Mouse (Mus musculus) limb, embryonic 15.5 days (tissue): ENCODE results near the gene Rbm17. TPM values are rescaled to one million over a fixed set of nuclear protein-coding genes. Genes with fewer than 3 reads are reported as not detected.
A peak's percentile ranks its signal among the peaks of the same experiment; 100 is the strongest.

ENCODE experiments used
- ATAC-seq: fragments of 200-750 bp; cut with Nextera tagmentation; 2 replicates; pipeline ENCODE4 v1.8.0; 2017; ENCODE audit warnings: low read depth, moderate TSS enrichment; ENCODE audit not compliant: insufficient number of reproducible peaks, low FRiP score, low TSS enrichment
- H3K27ac ChIP-seq: fragments of 300-500 bp; sonication (generic); 2 replicates; pipeline ENCODE4 v1.5.1; 2015; ENCODE audit warnings: moderate library complexity, mild to moderate bottlenecking, inconsistent platforms
- H3K27me3 ChIP-seq: fragments of 300-500 bp; sonication (generic); 2 replicates; pipeline ENCODE4 v1.6.1; 2015; ENCODE audit warnings: inconsistent platforms
- H3K36me3 ChIP-seq: fragments of 300-500 bp; sonication (generic); 2 replicates; pipeline ENCODE4 v1.6.1; 2015; ENCODE audit warnings: inconsistent platforms
- H3K4me1 ChIP-seq: fragments of 300-500 bp; sonication (generic); 2 replicates; pipeline ENCODE4 v1.6.1; 2015; ENCODE audit warnings: inconsistent platforms
- H3K4me2 ChIP-seq: fragments of 300-500 bp; sonication (generic); 2 replicates; pipeline ENCODE4 v1.6.1; 2015; ENCODE audit warnings: mild to moderate bottlenecking, inconsistent platforms
- H3K4me3 ChIP-seq: fragments of 300-500 bp; sonication (generic); 2 replicates; pipeline ENCODE4 v1.5.1; 2015; ENCODE audit warnings: mild to moderate bottlenecking, inconsistent platforms
- H3K9ac ChIP-seq: fragments of 300-500 bp; sonication (generic); 2 replicates; pipeline ENCODE4 v1.6.1; 2015; ENCODE audit warnings: inconsistent platforms
- H3K9me3 ChIP-seq: fragments of 300-500 bp; sonication (generic); 2 replicates; pipeline ENCODE4 v1.6.1; 2016; ENCODE audit warnings: inconsistent platforms
- WGBS: fragments of 180-500 bp; shearing (Covaris S2); methylation state at CpG from one replicate; pipeline ENCODE4 v1.1.7; 2015; 5-methylcytosine and 5-hydroxymethylcytosine counted together
- polyA plus RNA-seq: library from polyadenylated mRNA; unstranded; fragments of >200 nt; fragmentation: Nextera tagmentation; extraction: Ambion mirVana; gene quantifications from 2 replicates; pipeline ENCODE4 v1.2.1, GENCODE M21; 2015

Rbm17 gene
- polyA plus RNA-seq: 136 and 137 TPM in 2 replicates

DNA sequence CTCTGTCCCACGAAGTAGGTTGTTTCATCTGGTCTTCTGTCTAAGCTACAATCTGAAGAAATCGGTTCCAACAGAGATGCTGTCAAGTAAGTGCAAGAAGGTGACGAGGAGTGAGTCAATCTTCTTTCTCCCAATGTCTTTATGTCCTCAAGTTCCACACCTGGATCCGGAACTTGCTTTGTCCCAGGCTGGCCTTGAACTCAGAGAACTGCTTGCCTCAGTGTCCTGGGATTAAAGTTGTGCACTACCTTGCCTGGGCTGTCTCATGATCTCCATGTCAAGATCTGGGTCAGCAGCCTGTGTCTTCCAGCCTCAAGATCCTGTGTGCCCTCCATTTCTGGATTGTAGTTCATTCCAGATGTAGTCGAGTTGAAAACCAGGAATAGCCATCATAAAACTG, at the start of gene Rbm17:
Rbm17 (minus strand) TSS at position 101 of the 400 bp plus-strand sequence.
- Histone ChIP-seq H3K9ac (peak within 1 kb of the TSS; percentile 100), H3K27ac (peak within 1 kb of the TSS; percentile 84), H3K9me3 (no peaks in the 10 kb centered on the region), H3K4me3 (peak within 1 kb of the TSS; percentile 75), H3K4me1 (peaks cover 12% of the 10 kb centered on the region), H3K36me3 (peaks cover 8% of the 10 kb centered on the region), H3K4me2 (peak within 1 kb of the TSS; percentile 65), H3K27me3 (no peaks in the 10 kb centered on the region)
- 83% methylated on average over 5 of the region's 5 CpGs for WGBS
- no peak for ATAC-seq

DNA sequence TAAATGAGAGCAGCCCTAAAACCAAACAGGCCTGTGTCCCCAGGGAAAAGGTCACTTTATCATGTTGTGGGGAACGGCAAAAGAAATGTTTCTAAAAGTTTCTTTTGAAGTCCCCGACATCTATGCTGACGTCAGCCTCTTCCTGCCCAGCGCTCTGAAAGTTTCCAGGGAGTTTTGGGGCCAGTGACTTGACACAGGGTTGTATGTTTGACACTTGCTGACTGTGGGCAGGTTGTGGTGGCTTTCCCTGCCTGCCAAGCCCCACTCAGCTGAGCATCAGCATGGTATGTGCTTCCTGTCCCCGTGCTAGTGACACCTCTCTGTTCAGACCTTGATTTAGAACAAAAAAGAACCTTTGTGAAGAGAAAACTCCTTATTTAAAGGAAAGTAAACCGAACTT, 49.4 kb upstream of the Rbm17 start:
- Histone ChIP-seq H3K27me3 (no peaks in the 10 kb centered on the region), H3K4me1 (no peaks in the 10 kb centered on the region), H3K9me3 (no peaks in the 10 kb centered on the region), H3K4me3 (no peak overlapping the region), H3K27ac (no peak overlapping the region), H3K9ac (no peak overlapping the region), H3K4me2 (no peak overlapping the region), H3K36me3 (no peaks in the 10 kb centered on the region)
- ATAC-seq: no peak
- 44% methylated on average over 6 of the region's 6 CpGs for WGBS

DNA sequence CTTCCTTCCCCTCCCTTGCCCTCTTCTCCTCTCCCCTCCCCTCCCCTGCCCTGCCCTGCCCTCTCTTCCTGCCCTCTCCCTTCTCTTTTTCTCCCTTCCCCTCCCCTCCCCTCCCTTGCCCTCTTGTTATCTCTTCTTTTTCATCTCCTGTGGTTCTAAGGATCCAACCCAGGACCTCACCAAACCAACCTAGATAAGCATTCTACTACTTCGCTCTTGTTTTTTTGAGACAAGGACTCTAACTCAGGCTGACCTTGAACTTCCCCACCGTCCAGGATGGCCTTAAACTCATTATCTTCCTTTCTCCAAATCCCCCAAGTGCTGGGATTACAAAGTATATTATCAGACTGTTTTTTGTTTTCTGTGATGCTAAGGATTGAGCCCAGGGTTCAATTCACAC, 48.8 kb upstream of the Rbm17 start:
- H3K27ac ChIP-seq: no peak overlapping the region
- no peak overlapping the region for H3K4me3 ChIP-seq
- 78% methylated on average over 2 of the region's 2 CpGs for WGBS
- H3K27me3 ChIP-seq: no peaks in the 10 kb centered on the region
- no peaks in the 10 kb centered on the region for H3K4me1 ChIP-seq
- H3K9ac ChIP-seq: no peak overlapping the region
- no peaks in the 10 kb centered on the region for H3K36me3 ChIP-seq
- H3K4me2 ChIP-seq: no peak overlapping the region
- H3K9me3 ChIP-seq: no peaks in the 10 kb centered on the region
- ATAC-seq: no peak

- H3K27me3 ChIP-seq: no peaks in the 10 kb centered on the region
- H3K36me3 ChIP-seq: no peaks in the 10 kb centered on the region
- no peak overlapping the region for H3K27ac ChIP-seq
- H3K4me3 ChIP-seq: no peak overlapping the region
- WGBS: 85% methylated on average over 3 of the region's 3 CpGs
- no peak for ATAC-seq
- H3K9me3 ChIP-seq: no peaks in the 10 kb centered on the region
- no peak overlapping the region for H3K4me2 ChIP-seq
- H3K4me1 ChIP-seq: no peaks in the 10 kb centered on the region
- no peak overlapping the region for H3K9ac ChIP-seq
Measured at GRCm38 (mm10) chr2:11652196-11652595, 48.2 kb upstream of the Rbm17 start.

DNA sequence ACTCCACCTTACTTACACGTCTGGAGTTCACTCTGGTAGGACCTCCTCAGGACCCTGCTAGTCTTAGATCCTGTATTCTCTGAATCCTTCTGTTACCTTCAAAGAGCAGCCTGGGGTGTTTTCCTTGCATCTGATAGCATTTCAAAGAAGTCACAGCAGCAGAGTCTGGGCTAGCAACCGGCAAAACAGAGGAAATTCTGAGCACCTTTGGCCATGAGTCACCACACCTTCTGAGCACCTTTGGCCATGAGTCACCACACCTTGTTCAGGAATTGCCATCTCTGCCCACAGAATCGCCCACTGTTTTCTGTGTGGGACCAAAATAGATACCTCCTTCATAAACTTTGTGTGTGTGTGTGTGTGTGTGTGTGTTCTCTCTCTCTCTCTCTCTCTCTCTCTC, 47.5 kb upstream of the Rbm17 start:
- no peak for ATAC-seq
- Histone ChIP-seq H3K27ac (no peak overlapping the region), H3K36me3 (no peaks in the 10 kb centered on the region), H3K9ac (no peak overlapping the region), H3K27me3 (no peaks in the 10 kb centered on the region), H3K9me3 (no peaks in the 10 kb centered on the region), H3K4me3 (no peak overlapping the region), H3K4me2 (no peak overlapping the region), H3K4me1 (no peaks in the 10 kb centered on the region)
- WGBS: 46% methylated on average over 3 of the region's 3 CpGs

DNA sequence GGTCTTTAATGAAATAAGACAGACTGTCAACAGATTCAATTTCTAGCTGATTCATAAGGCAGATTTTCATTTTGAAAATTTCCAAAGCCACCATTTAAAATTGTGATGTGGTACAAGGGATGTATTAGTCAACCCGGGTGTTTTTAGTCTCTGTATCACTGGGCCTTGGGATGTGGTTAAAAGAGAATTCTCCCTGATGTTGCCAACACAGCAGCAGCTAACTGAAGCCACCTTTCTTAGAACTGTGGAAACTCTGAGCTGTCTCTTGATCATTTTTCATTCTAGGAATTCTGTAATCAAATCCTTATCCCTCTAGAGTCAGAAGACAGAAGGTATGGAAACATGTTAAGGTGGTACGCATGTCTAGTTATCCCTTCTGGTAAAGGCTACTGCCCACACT, 41.3 kb upstream of the Rbm17 start:
- WGBS: 78% methylated on average over 2 of the region's 2 CpGs
- H3K27me3 ChIP-seq: no peaks in the 10 kb centered on the region

GRCm38 (mm10) chr2:11644057-11644456, 40.1 kb upstream of the Rbm17 start:
- H3K4me2 ChIP-seq: no peak overlapping the region
- H3K9me3 ChIP-seq: no peaks in the 10 kb centered on the region
- no peaks in the 10 kb centered on the region for H3K4me1 ChIP-seq
- H3K9ac ChIP-seq: no peak overlapping the region
- WGBS: 60% methylated on average over 1 of the region's 1 CpGs
- H3K36me3 ChIP-seq: no peaks in the 10 kb centered on the region
- no peak overlapping the region for H3K27ac ChIP-seq
- no peak overlapping the region for H3K4me3 ChIP-seq
- no peaks in the 10 kb centered on the region for H3K27me3 ChIP-seq
- no peak for ATAC-seq

More for the DNA sequence above, 41.3 kb upstream of the Rbm17 start:
- ATAC-seq: no peak
- Histone ChIP-seq H3K27ac (no peak overlapping the region), H3K36me3 (no peaks in the 10 kb centered on the region), H3K4me1 (no peaks in the 10 kb centered on the region), H3K4me2 (no peak overlapping the region), H3K9me3 (no peaks in the 10 kb centered on the region), H3K9ac (no peak overlapping the region), H3K4me3 (no peak overlapping the region)

DNA sequence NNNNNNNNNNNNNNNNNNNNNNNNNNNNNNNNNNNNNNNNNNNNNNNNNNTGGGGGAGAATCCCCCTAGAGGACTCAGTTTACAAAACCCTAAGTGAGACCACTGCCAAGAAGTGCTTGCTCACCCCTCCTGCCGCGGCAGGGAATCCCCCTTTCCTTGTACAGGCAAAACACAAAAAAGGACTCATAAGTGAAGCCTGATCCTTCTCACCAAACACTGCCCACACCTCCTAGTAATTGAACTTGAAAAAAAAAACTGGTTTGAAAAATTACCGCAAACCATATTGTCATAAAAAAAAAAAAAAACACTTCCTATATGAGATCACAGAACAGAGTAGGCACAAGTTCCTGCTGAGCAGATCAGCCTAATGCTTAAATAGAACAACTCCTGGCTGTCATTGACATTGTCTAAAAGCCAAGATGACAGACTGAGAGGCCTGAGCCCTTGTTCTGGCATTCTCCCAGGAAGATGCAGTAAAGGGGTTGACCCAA, 38.5 kb upstream of the Rbm17 start, which contains the start of gene Il2ra:
Il2ra (plus strand) TSS at position 357 of the 491 bp plus-strand sequence.
- Histone ChIP-seq H3K4me3 (no peak within 1 kb of the TSS), H3K4me2 (no peak within 1 kb of the TSS), H3K36me3 (no peaks in the 10 kb centered on the region), H3K27ac (no peak within 1 kb of the TSS), H3K9me3 (no peaks in the 10 kb centered on the region), H3K9ac (no peak within 1 kb of the TSS), H3K4me1 (no peaks in the 10 kb centered on the region), H3K27me3 (no peaks in the 10 kb centered on the region)
- WGBS: 87% methylated on average over 3 of the region's 3 CpGs
- ATAC-seq: no peak

DNA sequence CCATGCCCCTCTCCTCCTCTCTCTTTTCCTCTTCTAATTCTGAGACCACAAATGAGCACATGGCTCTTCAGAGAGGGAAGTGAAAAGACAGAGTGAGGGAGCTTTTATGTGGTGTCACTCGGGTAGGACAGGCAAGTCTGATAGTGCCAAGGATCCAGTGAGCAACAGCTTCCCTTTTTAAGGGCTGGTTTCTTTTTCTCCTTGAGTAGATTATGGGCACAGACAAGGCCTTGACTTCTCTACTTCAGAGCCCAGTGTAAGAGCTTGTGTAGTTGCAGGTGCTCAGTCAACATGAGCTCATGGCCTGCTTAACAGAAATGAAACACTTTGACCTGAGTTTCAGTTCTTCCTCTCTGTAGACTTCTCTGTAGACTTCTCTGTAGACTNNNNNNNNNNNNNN, 33.2 kb upstream of the Rbm17 start:
- H3K27ac ChIP-seq: no peak overlapping the region
- 66% methylated on average over 1 of the region's 1 CpGs for WGBS
- no peak overlapping the region for H3K4me2 ChIP-seq
- H3K27me3 ChIP-seq: no peaks in the 10 kb centered on the region
- no peak for ATAC-seq
- H3K9me3 ChIP-seq: no peaks in the 10 kb centered on the region
- H3K4me3 ChIP-seq: no peak overlapping the region
- H3K36me3 ChIP-seq: no peaks in the 10 kb centered on the region
- no peak overlapping the region for H3K9ac ChIP-seq
- H3K4me1 ChIP-seq: no peaks in the 10 kb centered on the region

GRCm38 (mm10) chr2:11636138-11636480, 32.2 kb upstream of the Rbm17 start:
- Histone ChIP-seq H3K27me3 (no peaks in the 10 kb centered on the region), H3K4me1 (no peaks in the 10 kb centered on the region), H3K4me2 (no peak overlapping the region), H3K4me3 (no peak overlapping the region), H3K9me3 (no peaks in the 10 kb centered on the region), H3K27ac (no peak overlapping the region), H3K9ac (no peak overlapping the region), H3K36me3 (no peaks in the 10 kb centered on the region)
- 61% methylated on average over 3 of the region's 3 CpGs for WGBS
- no peak for ATAC-seq

- WGBS: 86% methylated on average over 5 of the region's 5 CpGs
- Histone ChIP-seq H3K9me3 (no peaks in the 10 kb centered on the region), H3K4me1 (no peaks in the 10 kb centered on the region), H3K36me3 (no peaks in the 10 kb centered on the region), H3K27me3 (no peaks in the 10 kb centered on the region), H3K4me2 (no peak overlapping the region), H3K27ac (no peak overlapping the region), H3K9ac (no peak overlapping the region), H3K4me3 (no peak overlapping the region)
- ATAC-seq: no peak
Measured at GRCm38 (mm10) chr2:11635471-11636137, 31.7 kb upstream of the Rbm17 start.

- Histone ChIP-seq H3K27ac (no peak overlapping the region), H3K4me1 (no peaks in the 10 kb centered on the region), H3K9me3 (no peaks in the 10 kb centered on the region), H3K4me3 (no peak overlapping the region), H3K4me2 (no peak overlapping the region), H3K27me3 (no peaks in the 10 kb centered on the region), H3K36me3 (no peaks in the 10 kb centered on the region), H3K9ac (no peak overlapping the region)
- no peak for ATAC-seq
- 85% methylated on average over 6 of the region's 6 CpGs for WGBS
Measured at GRCm38 (mm10) chr2:11635035-11635434, 31.1 kb upstream of the Rbm17 start.

DNA sequence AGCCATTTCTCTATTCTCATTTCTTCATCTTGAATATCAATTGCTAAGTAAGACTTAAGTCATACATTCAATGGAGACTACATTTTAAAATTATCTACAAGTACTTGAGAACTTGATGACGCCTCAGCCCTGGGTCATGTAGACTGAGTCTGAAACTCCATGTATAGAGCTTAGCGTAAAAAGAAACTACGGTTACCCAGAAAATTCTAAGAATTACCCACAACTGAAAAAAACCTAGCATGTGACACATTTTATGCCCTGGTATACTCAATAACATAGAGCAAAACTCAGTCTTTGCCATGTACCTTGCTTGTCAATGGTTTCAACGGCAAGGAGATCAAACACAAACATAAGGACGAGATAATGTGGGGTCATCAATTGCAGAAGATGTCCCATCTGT, 21.9 kb upstream of the Rbm17 start, which contains the start of gene Gm17490:
Gm17490 (minus strand) TSS at position 375 of the 400 bp plus-strand sequence.
- no peak for ATAC-seq
- H3K9ac ChIP-seq: no peak within 1 kb of the TSS
- 91% methylated on average over 5 of the region's 5 CpGs for WGBS

More for the DNA sequence above, 21.9 kb upstream of the Rbm17 start, which contains the start of gene Gm17490:
- Histone ChIP-seq H3K27me3 (no peaks in the 10 kb centered on the region), H3K4me3 (no peak within 1 kb of the TSS), H3K27ac (no peak within 1 kb of the TSS), H3K9me3 (no peaks in the 10 kb centered on the region), H3K4me1 (no peaks in the 10 kb centered on the region), H3K4me2 (no peak within 1 kb of the TSS), H3K36me3 (no peaks in the 10 kb centered on the region)
